Mouse (Mus musculus) telencephalon, adult 2 months (tissue): Measurements from ENCODE around the gene Fam49a.
A peak's percentile ranks its signal among the peaks of the same experiment; 100 is the strongest.
"Not testable (repeated sequence)": the region's sequence is repeated elsewhere in the genome, so short reads cannot be mapped to it uniquely, and the experiment has no call there.

Experiments used
- DNase-seq: peaks from one replicate; pipeline ENCODE4 v3.0.0-alpha.2; 2011; ENCODE audit warnings: low read depth, low spot score

The Fam49a gene

GRCm38 (mm10) chr12:12314326-12314725, 52.4 kb downstream of the Fam49a start:
- no peak for DNase-seq

GRCm38 (mm10) chr12:12315011-12315410, 53.1 kb downstream of the Fam49a start:
- DNase-seq: no peak

- DNase-seq: no peak
These were observed 55.0 kb downstream of the Fam49a start for GRCm38 (mm10) chr12:12316956-12317355.

- DNase-seq: no peak
These were observed 55.7 kb downstream of the Fam49a start for GRCm38 (mm10) chr12:12317606-12318005.

GRCm38 (mm10) chr12:12318140-12318734, 56.3 kb downstream of the Fam49a start:
- no peak for DNase-seq

GRCm38 (mm10) chr12:12320693-12321092, 58.8 kb downstream of the Fam49a start:
- DNase-seq: no peak

- no peak for DNase-seq
These were observed 59.2 kb downstream of the Fam49a start for GRCm38 (mm10) chr12:12321111-12321510.

- no peak for DNase-seq
These were observed 61.1 kb downstream of the Fam49a start for GRCm38 (mm10) chr12:12323084-12323483.

GRCm38 (mm10) chr12:12323616-12324223, 61.8 kb downstream of the Fam49a start:
- DNase-seq: no peak

GRCm38 (mm10) chr12:12324266-12324665, 62.3 kb downstream of the Fam49a start:
- DNase-seq: not testable (repeated sequence)

- no peak for DNase-seq
These were observed 71.8 kb downstream of the Fam49a start for GRCm38 (mm10) chr12:12333526-12334310.

GRCm38 (mm10) chr12:12334486-12334885, 72.5 kb downstream of the Fam49a start:
- no peak for DNase-seq

GRCm38 (mm10) chr12:12335566-12335965, 73.6 kb downstream of the Fam49a start:
- no peak for DNase-seq

- peak; percentile 78 for DNase-seq
These were observed 75.4 kb downstream of the Fam49a start for GRCm38 (mm10) chr12:12337378-12337777.

GRCm38 (mm10) chr12:12343320-12343719, 81.4 kb downstream of the Fam49a start:
- DNase-seq: no peak

- no peak for DNase-seq
These were observed 86.7 kb downstream of the Fam49a start for GRCm38 (mm10) chr12:12348625-12349024.

GRCm38 (mm10) chr12:12349645-12350288, 87.8 kb downstream of the Fam49a start:
- no peak for DNase-seq

GRCm38 (mm10) chr12:12351816-12352552, 90.0 kb downstream of the Fam49a start:
- DNase-seq: no peak

- no peak for DNase-seq
These were observed 92.2 kb downstream of the Fam49a start for GRCm38 (mm10) chr12:12354115-12354653.

- DNase-seq: no peak
These were observed 94.1 kb downstream of the Fam49a start for GRCm38 (mm10) chr12:12356048-12356447.

GRCm38 (mm10) chr12:12356463-12356862, 94.5 kb downstream of the Fam49a start:
- DNase-seq: no peak
